Mouse (Mus musculus) gonadal fat pad, adult 2 months (tissue): ENCODE results near the gene Fut1. TPM values are rescaled to one million over a fixed set of nuclear protein-coding genes. Genes with fewer than 3 reads are reported as not detected.
A peak's percentile ranks its signal among the peaks of the same experiment; 100 is the strongest.
"Not testable (repeated sequence)": the region's sequence is repeated elsewhere in the genome, so short reads cannot be mapped to it uniquely, and the experiment has no call there.

Experiments used
- DNase-seq: peaks from one replicate; pipeline ENCODE4 v3.0.0-alpha.2; 2012; ENCODE audit warnings: low read depth
- polyA plus RNA-seq: library from polyadenylated mRNA; depleted of rRNA; stranded (reverse); fragments of >200 nt; gene quantifications from 2 replicates; pipeline ENCODE4 v1.2.3, GENCODE M21; 2012

Gene Fut1
- polyA plus RNA-seq, 1 experiment = 24.1 TPM

GRCm38 (mm10) chr7:45638623-45639401 is 21.7 kb downstream of the Fut1 start:
- no peak for DNase-seq

- DNase-seq = no peak
These were observed 22.5 kb downstream of the Fut1 start, which contains the start of gene Mamstr for GRCm38 (mm10) chr7:45639561-45640027. Gene Mamstr, plus strand, starts transcription at chr7:45639977.

- no peak for DNase-seq
These were observed 23.3 kb downstream of the Fut1 start for GRCm38 (mm10) chr7:45640191-45640957.

- DNase-seq = no peak
These were observed 24.4 kb downstream of the Fut1 start for GRCm38 (mm10) chr7:45641391-45642040.

- DNase-seq = no peak
These were observed 25.0 kb downstream of the Fut1 start for GRCm38 (mm10) chr7:45642083-45642482.

- DNase-seq = no peak
These were observed 25.6 kb downstream of the Fut1 start for GRCm38 (mm10) chr7:45642503-45643255.

GRCm38 (mm10) chr7:45643441-45644178 is 26.5 kb downstream of the Fut1 start:
- peak; percentile 95 for DNase-seq

- no peak for DNase-seq
These were observed 27.1 kb downstream of the Fut1 start for GRCm38 (mm10) chr7:45644183-45644582.

GRCm38 (mm10) chr7:45644872-45645590 is 27.9 kb downstream of the Fut1 start:
- DNase-seq = no peak

- no peak for DNase-seq
These were observed 28.5 kb downstream of the Fut1 start for GRCm38 (mm10) chr7:45645591-45645971.

GRCm38 (mm10) chr7:45646671-45647070 is 29.6 kb downstream of the Fut1 start:
- DNase-seq = no peak

GRCm38 (mm10) chr7:45649351-45649750 is 32.3 kb downstream of the Fut1 start:
- no peak for DNase-seq

GRCm38 (mm10) chr7:45650484-45650883 is 33.4 kb downstream of the Fut1 start:
- not testable (repeated sequence) for DNase-seq

- DNase-seq = no peak
These were observed 37.4 kb downstream of the Fut1 start for GRCm38 (mm10) chr7:45654424-45655047.

GRCm38 (mm10) chr7:45660746-45661478 is 43.8 kb downstream of the Fut1 start:
- DNase-seq = no peak

GRCm38 (mm10) chr7:45661702-45662101 is 44.6 kb downstream of the Fut1 start:
- DNase-seq = not testable (repeated sequence)

GRCm38 (mm10) chr7:45665303-45666138 is 48.4 kb downstream of the Fut1 start:
- no peak for DNase-seq

- DNase-seq = no peak
These were observed 49.1 kb downstream of the Fut1 start, which contains the start of gene Fut2 for GRCm38 (mm10) chr7:45666161-45666560. Gene Fut2, minus strand, starts transcription at chr7:45666394.
